Mouse (Mus musculus): ENCODE data around the gene Galm.

GRCm38 (mm10) chr17:80086591-80086990 is 40.7 kb upstream of the Galm start:
- TF ChIP-seq CTCF (IDR thresholded peaks at IDR 0.05; ENCODE audit: control insufficient read depth, insufficient read depth, insufficient read length): no peak
- TF ChIP-seq MAX (IDR thresholded peaks at IDR 0.05): no peak
- no peak for TF ChIP-seq USF1 (IDR thresholded peaks at IDR 0.05; ENCODE audit: low read depth)
- TF ChIP-seq MYOD1 (IDR thresholded peaks at IDR 0.05; ENCODE audit: control insufficient read depth, insufficient read length, low read depth): no peak
- no peak for TF ChIP-seq MYOG (IDR thresholded peaks at IDR 0.05; ENCODE audit: control insufficient read depth, extremely low read depth, insufficient read length)
- TF ChIP-seq FOSL1 (IDR thresholded peaks at IDR 0.05; ENCODE audit: insufficient read depth, low read length, poor library complexity, severe bottlenecking): no peak
